Mouse (Mus musculus): ENCODE results near the gene Scnm1.

Scnm1 gene

GRCm38 (mm10) chr3:95133680-95134101 lies at the start of gene Scnm1, which contains the start of gene Lysmd1:
TSS of gene Scnm1 (minus strand) at chr3:95134011.
TSS of gene Lysmd1 (plus strand) at chr3:95134088.
- peak; percentile 88 for DNase-seq

- DNase-seq = no peak
These were observed 48.0 kb upstream of the Scnm1 start for GRCm38 (mm10) chr3:95181841-95182240.

GRCm38 (mm10) chr3:95179890-95180289 lies 46.1 kb upstream of the Scnm1 start:
- no peak for DNase-seq

GRCm38 (mm10) chr3:95178948-95179347 lies 45.1 kb upstream of the Scnm1 start:
- no peak for DNase-seq

- DNase-seq = no peak
These were observed 43.8 kb upstream of the Scnm1 start for GRCm38 (mm10) chr3:95177583-95177982.

- DNase-seq = no peak
These were observed 42.7 kb upstream of the Scnm1 start for GRCm38 (mm10) chr3:95176500-95176899.

GRCm38 (mm10) chr3:95174011-95174592 lies 40.3 kb upstream of the Scnm1 start:
- DNase-seq = peak; percentile 93

GRCm38 (mm10) chr3:95173256-95173949 lies 39.6 kb upstream of the Scnm1 start:
- DNase-seq = peak; percentile 19

GRCm38 (mm10) chr3:95172526-95173255 lies 38.9 kb upstream of the Scnm1 start:
- no peak for DNase-seq

GRCm38 (mm10) chr3:95171105-95171504 lies 37.3 kb upstream of the Scnm1 start:
- no peak for DNase-seq

- no peak for DNase-seq
These were observed 36.2 kb upstream of the Scnm1 start for GRCm38 (mm10) chr3:95169996-95170395.

GRCm38 (mm10) chr3:95164840-95165239 lies 31.0 kb upstream of the Scnm1 start:
- no peak for DNase-seq

- no peak for DNase-seq
These were observed 30.4 kb upstream of the Scnm1 start for GRCm38 (mm10) chr3:95164256-95164550.

GRCm38 (mm10) chr3:95163419-95164255 lies 29.8 kb upstream of the Scnm1 start:
- DNase-seq = no peak

- no peak for DNase-seq
These were observed 28.5 kb upstream of the Scnm1 start for GRCm38 (mm10) chr3:95162345-95162628.

- no peak for DNase-seq
These were observed 28.0 kb upstream of the Scnm1 start for GRCm38 (mm10) chr3:95161618-95162344.

- no peak for DNase-seq
These were observed 27.3 kb upstream of the Scnm1 start for GRCm38 (mm10) chr3:95161041-95161551.

GRCm38 (mm10) chr3:95159987-95160963 lies 26.5 kb upstream of the Scnm1 start, which contains the start of gene Sema6c:
TSS of gene Sema6c (plus strand) at chr3:95160457.
- peak; percentile 88 for DNase-seq

GRCm38 (mm10) chr3:95159511-95159986 lies 25.7 kb upstream of the Scnm1 start:
- DNase-seq = no peak

- DNase-seq = peak; percentile 54
These were observed 20.1 kb upstream of the Scnm1 start for GRCm38 (mm10) chr3:95153874-95154273.

GRCm38 (mm10) chr3:95147924-95148323 lies 14.1 kb upstream of the Scnm1 start:
- no peak for DNase-seq
